Mouse (Mus musculus) naive thymus-derived CD4-positive, alpha-beta T cell, adult 2 months (primary cell): Measurements from ENCODE around the gene Cyp4f39.
A peak's percentile ranks its signal among the peaks of the same experiment; 100 is the strongest.
"Not testable (repeated sequence)": the region's sequence is repeated elsewhere in the genome, so short reads cannot be mapped to it uniquely, and the experiment has no call there.

Experiments used
- DNase-seq: peaks from one replicate; pipeline ENCODE4 v3.0.0-alpha.2; 2011; ENCODE audit warnings: low read depth

Gene Cyp4f39

GRCm38 (mm10) chr17:32474954-32475560, 22.5 kb downstream of the Cyp4f39 start:
- DNase-seq, result no peak

- no peak for DNase-seq
Observed at GRCm38 (mm10) chr17:32477204-32477603, 24.7 kb downstream of the Cyp4f39 start.

DNA sequence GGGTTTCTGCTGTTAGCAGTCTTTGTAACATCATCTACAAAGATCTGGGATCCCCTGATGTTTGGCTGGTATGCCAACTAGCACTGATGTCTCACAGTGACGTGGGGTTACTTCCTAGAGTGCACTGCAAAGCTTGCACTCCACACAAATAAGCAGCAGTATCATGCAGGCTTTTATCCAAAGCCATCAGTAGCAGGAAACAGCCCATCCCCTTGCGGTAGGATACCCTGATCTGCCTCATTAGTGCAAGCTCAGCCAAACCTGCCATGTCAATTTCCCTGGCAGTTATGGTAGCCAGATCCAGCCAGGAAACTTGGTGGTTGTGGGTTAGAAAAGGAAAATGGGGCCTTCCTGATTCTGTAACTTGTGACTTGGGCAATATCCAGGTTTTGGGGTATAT, 26.2 kb downstream of the Cyp4f39 start:
- no peak for DNase-seq

DNA sequence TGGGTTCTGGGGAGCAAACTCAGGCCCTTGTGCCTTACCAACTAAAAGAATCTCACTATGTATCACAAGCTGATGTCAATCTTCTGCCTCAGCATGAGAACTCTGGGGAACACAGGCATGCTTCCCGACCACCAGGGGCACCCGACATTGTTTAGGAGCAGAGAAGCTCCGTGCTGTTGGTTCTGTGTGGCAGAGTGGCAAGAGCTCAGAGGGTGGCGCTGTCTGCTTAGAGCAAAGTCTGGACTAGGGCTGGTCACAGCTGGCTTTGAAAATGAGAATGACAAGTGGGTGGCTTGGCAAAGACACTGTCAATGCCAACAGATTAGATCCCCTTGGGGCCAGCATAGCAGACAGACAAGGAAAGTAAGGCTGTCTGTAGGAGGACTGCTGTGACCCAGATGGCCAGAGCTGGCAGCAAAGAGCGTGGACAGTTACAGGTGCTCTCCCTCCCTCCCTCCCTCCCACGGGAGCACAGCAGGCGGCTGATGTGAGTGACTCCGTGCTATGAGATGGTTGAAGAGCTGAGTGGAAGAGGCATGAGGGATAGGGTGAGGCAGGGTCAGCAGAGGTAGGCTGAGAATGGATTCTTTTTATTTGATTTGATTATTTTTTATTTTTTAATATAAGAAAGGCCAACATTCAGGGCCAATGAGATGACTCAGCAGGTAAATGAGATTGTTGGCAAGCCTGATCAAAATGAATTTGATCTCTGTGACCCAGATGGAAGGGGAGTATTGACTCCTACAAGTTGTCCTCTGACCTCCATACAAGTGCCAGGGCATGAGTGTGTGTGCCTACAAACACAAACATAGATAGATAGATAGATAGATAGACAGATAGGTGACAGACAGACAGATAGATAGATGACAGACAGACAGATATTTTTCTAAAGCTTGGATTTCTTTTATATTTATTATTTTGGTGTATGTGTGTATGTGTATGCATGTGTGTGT, 27.3 kb downstream of the Cyp4f39 start:
- DNase-seq, result no peak

DNA sequence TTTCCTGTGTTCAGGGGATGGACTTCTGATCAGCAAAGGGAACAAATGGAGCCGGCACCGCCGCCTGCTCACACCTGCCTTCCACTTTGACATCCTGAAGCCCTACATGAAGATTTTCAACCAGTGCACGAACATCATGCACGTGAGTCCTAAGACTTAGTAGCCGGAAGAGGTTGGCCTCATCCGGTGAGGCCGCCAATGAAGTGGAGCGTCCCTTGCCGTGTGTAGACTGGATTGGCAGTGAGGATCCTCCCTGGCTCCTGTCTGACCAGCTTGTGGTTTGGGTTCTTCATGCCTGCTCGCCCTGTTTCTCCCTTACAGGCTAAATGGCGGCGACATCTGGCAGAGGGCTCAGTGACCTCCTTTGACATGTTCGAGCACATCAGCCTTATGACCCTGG, 29.2 kb downstream of the Cyp4f39 start:
- no peak for DNase-seq

DNA sequence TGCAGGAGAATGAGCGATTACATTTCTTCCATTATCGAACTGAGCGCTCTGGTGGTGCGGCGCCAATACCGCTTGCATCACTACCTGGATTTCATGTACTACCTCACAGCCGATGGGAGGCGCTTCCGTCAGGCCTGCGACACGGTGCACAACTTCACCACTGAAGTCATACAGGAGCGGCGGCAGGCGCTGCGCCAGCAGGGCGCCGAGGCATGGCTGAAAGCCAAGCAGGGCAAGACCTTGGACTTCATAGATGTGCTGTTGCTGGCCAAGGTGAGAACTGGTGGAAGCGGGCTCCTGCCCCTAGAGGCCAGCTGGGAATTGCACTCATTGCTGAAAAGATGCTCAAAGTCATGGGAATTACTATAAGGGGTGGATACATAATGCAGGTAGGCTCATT, 30.7 kb downstream of the Cyp4f39 start:
- peak; percentile 67 for DNase-seq

DNA sequence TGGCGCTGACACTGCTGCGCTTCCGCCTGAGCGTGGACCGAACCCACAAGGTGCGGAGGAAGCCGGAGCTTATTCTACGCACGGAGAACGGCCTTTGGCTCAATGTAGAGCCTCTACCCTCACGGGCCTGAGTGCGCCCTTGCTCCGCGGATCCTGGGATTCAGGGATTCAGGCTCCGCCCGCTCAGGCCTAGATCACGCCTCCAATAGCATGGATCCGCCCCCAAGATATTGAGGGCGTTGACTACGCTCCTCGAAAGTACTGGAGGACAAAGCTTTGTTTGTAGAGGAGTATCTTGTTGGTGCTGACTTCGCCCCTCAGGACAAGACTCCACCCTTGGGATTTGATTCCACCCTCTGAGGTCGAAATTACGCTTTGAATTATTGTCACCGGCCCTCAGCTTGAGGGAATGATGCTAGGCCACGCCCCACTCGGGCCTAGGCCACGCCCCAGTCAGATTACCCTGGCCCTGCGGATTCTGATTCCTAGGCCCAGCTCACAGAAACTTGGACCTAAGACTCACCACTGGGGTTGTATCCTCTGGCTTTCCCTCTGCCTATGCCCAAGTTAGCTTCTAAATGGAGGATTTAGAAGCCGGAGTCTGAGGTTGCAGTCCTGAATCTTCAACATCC, 39.9 kb downstream of the Cyp4f39 start:
- peak; percentile 40 for DNase-seq

- DNase-seq, result peak; percentile 87
Observed at GRCm38 (mm10) chr17:32494601-32495000, 42.1 kb downstream of the Cyp4f39 start.

DNA sequence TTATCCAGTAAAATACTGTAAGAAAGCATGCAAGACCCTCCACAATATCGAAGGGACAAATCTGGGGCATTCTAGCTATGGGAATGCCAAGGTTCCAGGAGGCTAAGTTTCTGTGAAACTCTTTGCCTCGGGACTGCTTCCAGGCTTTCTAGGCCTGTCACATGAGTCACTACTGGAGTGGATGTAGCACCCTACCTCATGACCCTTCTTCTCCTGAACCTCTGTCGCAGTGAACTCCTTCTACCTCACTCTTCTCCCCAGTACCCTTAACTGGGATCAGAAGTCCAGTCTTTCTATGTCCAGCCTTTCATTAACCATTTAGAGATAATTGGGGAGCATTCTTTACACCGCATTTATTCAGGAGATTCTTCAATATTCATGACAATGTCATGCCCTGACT, 48.0 kb downstream of the Cyp4f39 start:
- not testable (repeated sequence) for DNase-seq

DNA sequence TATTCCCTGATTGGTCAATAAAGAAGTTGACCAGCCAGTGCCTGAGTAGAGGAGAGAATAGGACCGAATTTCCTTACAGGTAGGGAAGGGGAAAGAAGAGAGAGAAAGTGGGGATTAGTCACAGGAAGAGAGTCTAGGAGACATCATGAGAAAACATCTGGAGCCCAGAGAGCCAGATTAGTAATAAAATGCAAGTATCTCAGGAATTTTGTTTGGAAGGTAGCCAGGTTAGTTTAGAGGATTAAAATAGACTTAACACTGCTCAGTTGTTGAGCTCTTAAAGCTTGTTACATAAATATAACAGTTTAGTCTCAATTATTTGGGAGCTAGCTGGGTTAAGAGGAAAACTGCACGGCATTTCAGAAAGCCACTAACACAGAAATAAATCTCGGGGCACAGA, 48.5 kb downstream of the Cyp4f39 start:
- no peak for DNase-seq

DNA sequence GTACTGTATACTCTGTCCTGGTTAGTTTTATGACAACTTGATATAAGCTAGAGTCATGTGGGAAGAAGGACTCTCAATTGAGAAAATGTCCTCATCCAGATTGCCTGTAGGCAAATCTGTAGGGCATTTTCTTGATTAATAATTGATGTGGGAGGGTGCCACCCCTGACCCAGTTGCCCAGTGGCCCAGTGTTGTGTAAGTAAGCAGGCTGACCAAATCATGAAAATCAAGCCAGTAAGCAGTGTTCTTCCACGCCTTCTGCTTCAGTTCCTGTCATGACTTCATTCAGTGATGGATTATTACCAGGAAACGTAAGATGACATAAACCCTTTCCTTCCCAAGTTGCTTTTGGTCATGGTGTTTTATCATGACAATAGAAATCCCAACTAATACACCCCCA, 50.6 kb downstream of the Cyp4f39 start:
- DNase-seq, result no peak

DNA sequence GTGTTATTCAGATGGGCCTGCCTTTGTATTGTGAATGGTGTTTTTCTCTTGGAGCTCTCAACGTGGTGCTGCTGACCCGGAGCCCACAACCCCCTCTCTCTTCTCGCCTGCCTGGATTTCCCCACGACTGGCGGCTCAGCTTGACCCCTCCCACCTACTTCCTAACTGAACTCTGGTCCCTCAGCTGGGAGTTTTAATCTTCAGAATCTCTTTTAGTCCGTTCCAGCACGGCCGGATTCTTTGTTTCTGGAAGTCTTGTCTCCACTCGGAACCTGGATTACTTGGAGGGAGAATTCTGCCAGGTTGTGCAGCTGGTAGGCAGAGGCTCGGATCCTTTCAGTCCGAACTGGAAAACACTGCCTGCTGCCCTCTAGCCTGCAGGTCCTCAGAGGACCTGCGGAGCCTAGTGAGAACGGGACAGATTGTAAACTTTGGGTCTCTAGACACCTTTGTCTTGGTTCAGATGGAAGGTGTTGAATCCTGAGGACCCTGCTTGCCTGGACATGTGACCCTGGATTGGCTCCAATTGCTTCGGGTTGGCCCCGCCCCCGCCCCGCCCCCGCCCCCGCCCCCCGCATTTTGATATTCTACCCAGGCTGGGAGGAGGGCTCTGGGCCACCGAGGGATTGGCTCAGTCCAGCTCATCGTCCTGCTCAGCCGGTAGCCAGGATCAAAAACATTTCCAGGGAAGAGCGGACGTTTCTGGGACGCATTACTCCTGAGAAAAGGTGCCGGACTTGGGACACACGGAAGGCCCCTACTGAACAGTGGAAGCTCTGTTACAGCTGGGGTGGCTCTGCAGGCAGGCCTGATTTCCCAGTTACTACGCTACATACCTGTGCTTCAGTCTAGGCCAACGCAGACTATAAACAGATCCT, 53.6 kb downstream of the Cyp4f39 start, which contains the start of gene Cyp4f17:
TSS of gene Cyp4f17 (plus strand) at position 200 of the 878 bp plus-strand sequence.
- peak; percentile 35 for DNase-seq

- DNase-seq, result no peak
Observed at GRCm38 (mm10) chr17:32506729-32507245, 54.3 kb downstream of the Cyp4f39 start.

DNA sequence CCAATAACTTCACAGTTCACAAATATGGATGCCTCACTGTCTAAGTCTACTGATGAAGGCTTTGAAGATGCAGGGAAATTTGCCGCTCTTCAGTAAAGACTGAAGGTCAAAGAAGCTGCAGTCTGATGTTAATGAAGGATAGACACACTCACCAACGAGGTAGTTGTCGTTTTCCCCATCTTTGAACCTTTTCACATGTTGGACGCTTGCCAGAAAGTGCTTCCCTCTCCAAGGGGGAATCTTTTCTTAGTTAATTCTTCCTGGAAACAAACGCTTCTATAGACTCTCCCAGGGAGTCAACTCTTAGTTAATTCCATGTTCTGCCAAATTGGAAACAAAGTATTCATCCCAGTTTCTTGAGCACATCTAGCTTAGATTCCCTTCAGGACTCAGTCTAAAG, 63.6 kb downstream of the Cyp4f39 start:
- DNase-seq, result no peak

- no peak for DNase-seq
Observed at GRCm38 (mm10) chr17:32521981-32522380, 69.5 kb downstream of the Cyp4f39 start.

DNA sequence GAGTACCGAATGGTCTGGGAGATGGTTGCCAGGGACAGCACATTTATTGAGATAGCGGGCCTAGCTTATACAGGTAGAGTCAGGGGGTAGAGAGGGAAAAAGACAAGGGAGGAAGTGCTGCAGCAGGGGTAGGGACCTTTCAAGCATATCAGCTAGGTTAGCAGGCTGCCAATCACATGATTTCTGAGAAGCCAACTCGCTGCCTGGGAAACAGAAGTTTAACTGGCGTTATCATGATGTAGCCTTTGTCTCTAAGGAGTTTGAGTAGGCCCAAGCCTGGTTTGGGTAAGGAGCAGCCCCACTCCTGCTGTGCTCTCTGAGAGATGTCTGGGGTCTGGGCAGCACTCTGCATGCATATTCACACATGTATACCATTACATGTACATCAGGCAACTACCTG, 69.9 kb downstream of the Cyp4f39 start:
- no peak for DNase-seq

GRCm38 (mm10) chr17:32522816-32523215, 70.3 kb downstream of the Cyp4f39 start:
- DNase-seq, result no peak

DNA sequence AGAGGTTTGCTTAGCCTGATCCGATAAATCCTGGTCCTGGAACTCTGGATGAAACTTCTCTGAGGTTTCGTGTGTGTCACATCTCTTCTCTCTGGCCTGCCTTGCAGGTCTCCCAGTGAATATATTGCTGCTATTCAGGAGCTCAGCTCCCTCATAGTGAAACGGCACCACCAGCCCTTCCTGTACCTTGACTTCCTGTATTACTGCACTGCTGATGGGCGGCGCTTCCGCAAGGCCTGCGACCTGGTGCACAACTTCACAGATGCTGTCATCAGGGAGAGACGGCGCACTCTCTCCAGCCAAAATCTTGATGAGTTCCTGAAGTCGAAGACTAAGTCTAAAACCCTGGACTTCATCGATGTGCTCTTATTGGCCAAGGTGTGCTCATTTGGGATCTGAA, 71.4 kb downstream of the Cyp4f39 start:
- peak; percentile 80 for DNase-seq

- not testable (repeated sequence) for DNase-seq
Observed at GRCm38 (mm10) chr17:32526341-32526740, 73.8 kb downstream of the Cyp4f39 start.

DNA sequence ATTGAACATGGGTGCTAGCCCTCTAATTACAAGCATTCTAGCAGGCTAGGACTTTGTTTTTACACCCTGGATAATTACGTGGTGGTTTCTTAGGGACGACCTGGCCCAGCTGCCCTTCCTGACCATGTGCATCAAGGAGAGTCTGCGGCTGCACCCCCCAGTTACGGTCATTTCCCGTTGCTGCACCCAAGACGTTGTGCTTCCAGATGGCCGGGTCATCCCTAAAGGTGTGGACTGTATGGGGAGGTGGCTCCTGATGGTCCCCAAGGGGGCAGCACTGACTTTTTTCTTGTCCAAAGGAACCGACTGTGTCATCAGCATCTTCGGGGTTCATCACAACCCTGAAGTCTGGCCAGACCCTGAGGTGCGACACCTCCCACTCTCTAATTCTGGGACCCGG, 75.2 kb downstream of the Cyp4f39 start:
- DNase-seq, result no peak
